Mouse (Mus musculus) embryo, embryonic 10 days (tissue): ENCODE measurements around the gene Sirt4.

Experiments
- DNase-seq: peaks from one replicate; pipeline ENCODE4 v3.0.0-alpha.2; 2015; ENCODE audit warnings: low spot score

The Sirt4 gene

DNA sequence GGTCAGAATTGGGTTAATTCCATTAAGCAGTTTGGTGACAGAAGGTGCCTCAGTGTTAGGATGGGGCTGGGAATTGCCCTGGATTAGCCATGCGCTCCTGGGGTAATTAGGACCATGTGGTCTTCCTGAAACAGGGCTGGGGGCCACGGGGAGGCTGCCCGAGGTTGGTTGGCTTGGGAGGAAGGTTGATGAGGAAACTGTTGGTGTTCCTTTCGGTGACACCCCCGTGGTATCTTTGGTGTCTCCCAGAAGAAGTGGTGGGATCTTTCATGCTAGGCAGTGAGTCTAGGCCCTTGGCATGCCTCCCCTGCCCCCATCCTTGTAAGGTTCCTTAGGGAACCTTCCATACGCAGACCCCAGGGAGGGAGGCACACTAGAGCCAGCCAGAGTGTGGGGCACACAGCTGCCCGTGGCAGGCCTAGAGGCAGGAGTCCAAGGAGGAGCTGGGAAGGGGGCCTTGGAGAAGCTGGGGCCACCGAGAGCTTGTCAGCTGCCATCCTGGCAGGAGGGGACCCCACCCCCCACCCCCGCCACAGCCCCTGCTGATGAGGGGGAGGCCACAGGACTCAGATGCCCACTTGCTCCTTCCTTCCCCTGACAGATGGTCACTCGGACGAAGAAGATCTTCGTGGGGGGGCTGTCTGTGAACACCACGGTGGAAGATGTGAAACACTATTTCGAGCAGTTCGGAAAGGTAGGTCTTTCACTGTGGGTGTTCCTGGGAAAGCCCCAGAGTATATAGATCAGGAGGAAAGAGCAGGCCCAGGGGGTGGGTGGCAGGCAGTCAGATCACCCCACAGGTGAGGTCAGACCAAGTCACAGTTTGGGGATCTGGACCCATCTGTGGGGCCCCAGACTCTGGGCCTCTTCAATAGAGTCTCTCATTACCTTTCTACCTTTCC lies 49.4 kb downstream of the Sirt4 start:
- DNase-seq, result peak; percentile 63

DNA sequence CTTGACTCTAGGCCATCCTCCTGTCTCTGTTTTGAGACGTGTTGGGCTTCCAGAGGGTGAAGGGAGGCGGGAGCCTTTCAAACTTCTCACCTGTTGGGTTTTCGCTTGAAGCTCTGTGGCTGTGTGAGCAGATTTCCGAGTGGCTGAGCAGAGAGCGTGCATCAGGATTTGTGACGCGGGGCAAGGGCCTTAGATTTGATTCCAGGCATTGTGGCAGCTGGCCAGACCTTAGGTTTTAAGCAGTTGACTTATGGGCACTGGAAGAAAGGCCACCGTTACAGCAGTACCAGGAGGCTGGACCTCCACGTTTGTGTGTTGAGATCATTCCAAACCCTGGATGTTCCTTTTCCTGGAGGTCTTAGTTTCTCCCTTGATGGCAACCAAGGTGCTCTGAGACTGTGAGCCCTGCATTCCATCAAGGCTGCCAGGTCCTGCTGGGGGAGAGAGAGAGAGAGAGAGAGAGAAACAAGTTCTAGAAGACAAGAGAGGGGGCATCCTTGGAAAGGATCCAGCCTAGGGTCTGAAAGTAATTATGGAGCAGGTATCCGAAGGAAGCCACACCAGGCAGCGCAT lies 50.2 kb downstream of the Sirt4 start:
- DNase-seq, result peak; percentile 25

GRCm38 (mm10) chr5:115433191-115433590 lies 51.3 kb downstream of the Sirt4 start:
- DNase-seq, result peak; percentile 10

- DNase-seq, result no peak
Observed at GRCm38 (mm10) chr5:115432395-115432794, 52.1 kb downstream of the Sirt4 start.

DNA sequence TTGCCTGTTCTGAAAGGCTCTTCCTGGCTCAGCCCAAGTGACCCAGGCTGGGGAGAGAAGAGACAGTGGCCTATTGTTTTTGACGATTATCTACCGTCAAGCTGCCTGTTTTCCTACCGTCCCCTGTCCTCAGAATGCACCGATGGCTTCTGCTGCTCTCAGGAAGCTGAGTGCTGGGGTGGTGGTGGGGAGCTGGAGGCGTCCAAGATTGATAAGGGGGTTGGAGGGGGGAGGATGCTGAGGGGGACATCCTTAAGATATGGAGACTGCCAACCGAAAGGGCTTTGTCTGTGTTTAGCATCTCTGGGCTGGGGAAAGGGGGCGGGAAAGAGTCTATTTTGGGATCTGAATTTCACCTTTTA lies 52.6 kb downstream of the Sirt4 start:
- DNase-seq, result no peak

- DNase-seq, result peak; percentile 61
Observed at GRCm38 (mm10) chr5:115431061-115431897, 53.2 kb downstream of the Sirt4 start.

- peak; percentile 49 for DNase-seq
Observed at GRCm38 (mm10) chr5:115430187-115430960, 54.2 kb downstream of the Sirt4 start.

DNA sequence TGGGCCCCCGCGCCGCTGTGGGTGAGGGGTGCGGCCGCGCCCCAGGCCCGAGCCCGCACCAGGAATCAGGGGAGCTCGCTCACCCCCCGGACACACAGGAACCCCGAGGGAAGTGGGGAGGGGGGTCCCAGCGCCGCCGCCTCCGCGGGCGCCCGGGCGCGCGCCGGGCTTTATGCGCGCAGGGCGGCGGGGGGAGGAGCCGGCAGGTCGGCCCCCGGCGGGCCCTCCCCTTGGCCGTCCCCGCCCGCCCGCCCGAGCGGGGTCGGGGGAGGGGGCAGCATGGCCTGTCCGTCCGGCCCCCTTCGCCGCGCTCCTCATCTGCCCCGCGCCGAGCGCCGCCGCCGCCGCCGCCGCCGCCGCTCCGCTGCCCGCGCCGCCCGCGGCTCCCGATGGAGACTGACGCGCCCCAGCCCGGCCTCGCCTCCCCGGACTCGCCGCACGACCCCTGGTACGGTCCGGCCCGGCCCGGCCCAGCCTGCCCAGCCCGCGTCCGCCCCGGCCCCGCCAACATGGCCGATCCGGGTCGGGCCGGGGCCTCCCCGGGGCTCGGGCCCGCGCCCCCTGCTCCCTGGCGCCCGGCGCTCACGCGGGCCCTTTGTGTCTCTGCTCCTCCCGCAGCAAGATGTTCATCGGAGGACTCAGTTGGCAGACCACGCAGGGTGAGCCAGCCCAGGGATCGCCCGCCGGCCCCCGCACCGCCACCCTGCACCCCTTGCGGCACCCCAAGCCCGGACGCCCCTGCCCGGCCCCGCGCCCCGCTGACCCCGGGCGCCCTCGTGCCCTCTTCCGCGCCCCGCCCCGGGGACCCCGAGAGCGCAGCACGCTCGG lies 55.0 kb downstream of the Sirt4 start, which contains the start of gene Msi1:
TSS of gene Msi1 (plus strand) at position 241 of the 828 bp plus-strand sequence.
- peak; percentile 70 for DNase-seq

DNA sequence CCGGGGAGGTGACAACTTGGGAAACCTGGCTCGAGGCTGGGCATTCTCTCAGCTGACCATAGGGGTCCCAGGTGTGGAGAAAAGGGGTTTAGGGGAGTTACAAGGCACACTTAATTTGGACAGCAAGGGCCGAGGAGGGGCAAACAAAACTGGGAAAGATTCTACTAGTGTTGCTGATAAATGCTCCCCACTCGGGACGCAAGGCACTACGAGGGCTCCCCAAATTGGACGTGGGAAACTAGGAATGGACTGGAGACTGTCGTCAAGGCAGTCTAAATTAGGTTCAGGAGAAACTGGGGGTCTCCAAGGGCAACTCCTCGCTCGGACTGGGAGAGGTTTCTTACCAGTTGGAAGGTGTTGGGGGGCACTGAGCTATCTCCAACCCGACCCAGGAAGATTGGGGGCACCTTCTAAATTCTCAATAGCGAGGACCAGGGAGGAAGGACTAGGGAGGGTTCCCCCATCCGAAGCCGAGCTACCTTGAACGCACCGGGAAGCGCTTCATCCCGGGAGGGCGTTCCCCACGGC lies 55.6 kb downstream of the Sirt4 start:
- no peak for DNase-seq
